Mouse (Mus musculus): ENCODE results near the gene Pp2d1. TPM values are rescaled to one million over a fixed set of nuclear protein-coding genes. Genes with fewer than 3 reads are reported as not detected.
A peak's percentile ranks its signal among the peaks of the same experiment; 100 is the strongest.

The Pp2d1 gene
- polyA plus RNA-seq, 1 experiment from 2014 or later = 0.42 TPM

DNA sequence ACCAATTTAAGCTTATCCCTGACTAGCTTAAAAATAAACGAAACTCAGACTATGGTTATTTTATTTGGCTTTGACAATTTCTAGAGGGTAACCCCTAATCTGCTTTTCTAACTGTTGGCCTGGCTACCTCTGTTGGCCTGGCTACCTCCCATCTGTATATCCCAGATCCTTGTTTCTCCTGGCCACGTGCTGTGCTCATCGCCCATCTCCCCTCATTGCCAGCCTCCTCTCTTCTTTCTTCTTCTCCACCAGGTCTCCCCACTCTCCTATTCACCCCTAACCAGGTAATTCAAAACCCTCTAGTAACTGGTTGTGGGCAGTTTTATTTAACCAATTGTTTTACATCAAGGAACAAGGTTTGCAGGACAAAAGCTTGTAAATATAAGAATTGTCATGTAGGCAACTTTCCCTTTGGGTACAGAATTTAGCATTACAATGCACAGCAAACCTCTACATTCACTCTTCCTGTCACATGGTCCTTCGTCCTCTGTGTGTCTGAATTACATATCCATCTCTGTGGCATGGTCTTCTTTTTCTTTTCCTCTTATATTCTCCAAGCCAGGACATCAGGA is 22.3 kb upstream of the Pp2d1 start:
- no peaks in the 10 kb centered on the region for H3K36me3 ChIP-seq
- H3K9ac ChIP-seq (replicated peaks) = no peak overlapping the region
- no peak for ATAC-seq
- 75% methylated on average over 4 of the region's 4 CpGs for WGBS
- peaks cover 6% of the 10 kb centered on the region for H3K4me1 ChIP-seq (replicated peaks)
- H3K4me3 ChIP-seq (replicated peaks) = no peak overlapping the region
- no peaks in the 10 kb centered on the region for H3K27me3 ChIP-seq
- H3K9me3 ChIP-seq = no peaks in the 10 kb centered on the region
- no peak overlapping the region for H3K27ac ChIP-seq
- H3K4me2 ChIP-seq (replicated peaks) = no peak overlapping the region

DNA sequence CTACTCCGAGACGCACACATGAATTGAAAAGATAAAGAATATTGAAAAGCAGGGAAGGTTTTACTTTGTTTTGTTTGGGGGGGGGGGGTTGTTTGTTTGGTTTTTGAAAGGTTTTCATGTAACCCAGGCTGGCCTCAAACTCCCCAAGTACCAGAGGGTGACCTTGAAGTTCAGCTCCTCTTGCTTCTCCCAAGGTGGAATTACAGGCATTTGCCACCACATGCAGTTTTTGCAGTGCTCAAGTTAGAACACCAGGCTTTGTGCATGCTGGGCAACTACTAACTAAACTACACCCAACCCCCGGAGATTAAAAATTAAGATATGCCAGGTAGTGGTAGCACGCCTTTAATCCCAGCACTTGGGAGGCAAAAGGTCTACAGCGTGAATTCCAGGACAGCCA is 20.4 kb upstream of the Pp2d1 start:
- Histone ChIP-seq H3K4me2 (replicated peaks) (no peak overlapping the region), H3K9me3 (no peaks in the 10 kb centered on the region), H3K9ac (replicated peaks) (no peak overlapping the region), H3K36me3 (no peaks in the 10 kb centered on the region), H3K4me3 (replicated peaks) (no peak overlapping the region), H3K4me1 (replicated peaks) (no peaks in the 10 kb centered on the region), H3K27me3 (no peaks in the 10 kb centered on the region), H3K27ac (no peak overlapping the region)
- ATAC-seq = no peak
- WGBS = 94% methylated on average over 5 of the region's 5 CpGs

DNA sequence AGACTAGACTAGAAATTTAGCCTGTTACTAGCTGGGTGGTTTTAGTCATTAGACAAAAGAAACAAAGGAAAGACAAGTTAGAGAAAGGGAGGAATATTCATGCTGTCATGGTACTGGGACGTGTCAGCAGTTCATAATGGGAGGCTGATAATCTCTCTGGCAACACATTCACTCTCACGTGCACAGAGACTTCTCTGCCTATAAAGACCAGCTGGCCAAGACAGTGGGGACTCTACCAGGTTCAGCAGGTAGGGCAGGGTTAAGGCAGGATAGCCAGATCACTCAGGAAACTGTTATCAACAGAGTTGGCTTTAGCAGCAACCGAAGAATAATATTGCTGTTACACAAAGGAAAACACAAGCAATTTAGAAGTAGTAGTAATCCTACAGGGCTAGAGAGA is 18.2 kb upstream of the Pp2d1 start:
- H3K36me3 ChIP-seq = no peaks in the 10 kb centered on the region
- H3K27me3 ChIP-seq = no peaks in the 10 kb centered on the region
- no peak overlapping the region for H3K4me2 ChIP-seq (replicated peaks)
- no peak overlapping the region for H3K27ac ChIP-seq
- H3K9ac ChIP-seq (replicated peaks) = no peak overlapping the region
- WGBS = 50% methylated on average over 3 of the region's 3 CpGs
- no peaks in the 10 kb centered on the region for H3K4me1 ChIP-seq (replicated peaks)
- H3K9me3 ChIP-seq = no peaks in the 10 kb centered on the region
- H3K4me3 ChIP-seq (replicated peaks) = no peak overlapping the region
- no peak for ATAC-seq

DNA sequence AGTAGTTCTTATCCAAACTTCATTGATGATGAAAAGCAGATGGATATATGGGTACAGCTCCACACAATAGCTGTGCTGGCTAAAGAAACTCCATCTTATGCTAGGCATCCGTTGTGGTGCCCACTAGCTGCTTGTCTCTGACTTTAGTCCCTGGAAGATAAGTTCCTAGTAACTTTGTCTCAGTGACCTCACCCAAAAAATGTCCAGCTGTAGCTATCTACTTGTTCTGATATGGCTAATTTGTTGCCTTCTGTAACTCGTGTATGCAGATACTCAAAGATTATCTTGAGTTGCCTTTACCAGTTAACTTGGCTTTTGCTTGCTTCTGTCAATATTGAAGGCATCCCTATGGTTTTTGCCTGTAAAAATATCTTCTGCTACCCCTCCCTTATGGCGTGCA is 15.6 kb upstream of the Pp2d1 start:
- Histone ChIP-seq H3K4me2 (replicated peaks) (no peak overlapping the region), H3K9me3 (no peaks in the 10 kb centered on the region), H3K36me3 (no peaks in the 10 kb centered on the region), H3K27ac (no peak overlapping the region), H3K9ac (replicated peaks) (no peak overlapping the region), H3K4me1 (replicated peaks) (peaks cover 6% of the 10 kb centered on the region; the same call in 1 of the 2 replicates), H3K4me3 (replicated peaks) (no peak overlapping the region), H3K27me3 (no peaks in the 10 kb centered on the region)
- ATAC-seq = no peak
- 87% methylated on average over 3 of the region's 3 CpGs for WGBS

DNA sequence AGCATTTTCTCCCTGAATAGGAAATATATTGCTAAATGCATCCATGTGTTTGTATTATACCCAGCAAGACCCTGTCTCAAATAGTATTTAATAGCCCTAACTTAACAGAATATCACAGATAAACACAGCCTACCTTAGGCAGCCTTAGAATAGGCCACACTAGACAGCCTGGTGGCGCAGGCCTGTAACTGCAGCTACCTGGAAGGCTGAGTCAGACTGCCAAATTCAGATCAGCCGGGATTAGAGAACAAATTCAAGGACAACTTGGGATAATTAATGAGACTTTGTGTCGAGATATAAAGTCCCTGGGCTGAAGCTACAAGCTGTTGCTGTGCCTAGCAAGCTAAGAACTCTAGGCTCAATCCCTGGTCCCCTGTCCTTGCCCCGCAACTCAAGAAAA is 14.8 kb upstream of the Pp2d1 start:
- Histone ChIP-seq H3K9ac (replicated peaks) (no peak overlapping the region), H3K27me3 (no peaks in the 10 kb centered on the region), H3K9me3 (no peaks in the 10 kb centered on the region), H3K27ac (no peak overlapping the region), H3K36me3 (no peaks in the 10 kb centered on the region), H3K4me2 (replicated peaks) (no peak overlapping the region), H3K4me1 (replicated peaks) (peaks cover 6% of the 10 kb centered on the region; the same call in 1 of the 2 replicates), H3K4me3 (replicated peaks) (no peak overlapping the region)
- 64% methylated on average over 4 of the region's 4 CpGs for WGBS
- no peak for ATAC-seq

DNA sequence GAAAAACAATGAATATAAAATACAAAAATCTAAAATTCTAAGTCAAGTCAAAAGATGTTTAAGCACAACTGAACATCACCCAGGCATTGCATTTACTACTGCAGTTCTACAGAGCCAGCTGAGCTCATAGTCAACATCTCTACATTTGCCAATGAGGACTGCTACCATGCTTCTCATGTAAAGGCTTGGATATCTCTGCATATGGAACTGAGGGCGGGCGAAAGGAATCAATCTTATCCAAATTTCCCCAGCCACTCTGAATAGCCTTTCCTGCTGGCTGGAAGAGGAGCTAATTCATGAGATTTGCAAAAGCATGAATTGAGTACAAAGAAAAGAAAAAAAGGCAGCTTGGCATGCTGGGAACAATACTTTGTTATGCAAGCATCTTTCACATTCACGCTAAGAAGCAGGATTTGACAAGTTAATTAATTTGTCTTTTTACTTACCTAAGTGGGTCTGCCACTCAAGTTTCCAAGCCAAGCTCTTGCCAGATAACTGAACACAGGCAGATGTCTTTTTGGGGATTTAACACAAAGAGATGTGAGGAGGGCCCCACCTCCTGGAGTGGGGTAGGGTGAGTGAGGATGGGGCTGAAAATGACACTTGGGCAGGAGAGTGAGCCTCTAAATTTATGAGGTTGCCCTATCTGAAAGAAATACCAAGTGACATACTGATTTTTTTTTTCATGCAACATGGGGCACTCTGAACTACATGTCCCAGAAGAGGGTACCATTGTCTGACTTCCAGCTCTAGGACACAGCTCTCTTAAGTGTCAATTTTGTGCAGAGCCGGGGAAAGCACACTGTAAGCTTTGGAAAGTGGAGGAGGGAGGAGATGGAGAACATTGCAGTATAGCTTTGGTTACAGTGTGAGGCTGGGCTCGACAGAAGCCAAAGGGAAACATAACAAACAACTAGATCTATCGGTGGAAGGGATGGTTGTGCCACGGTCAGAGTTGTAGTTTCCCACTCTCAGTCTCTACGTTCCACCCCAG is 12.4 kb upstream of the Pp2d1 start:
- Histone ChIP-seq H3K9ac (replicated peaks) (no peak overlapping the region), H3K36me3 (no peaks in the 10 kb centered on the region), H3K9me3 (no peaks in the 10 kb centered on the region), H3K27ac (no peak overlapping the region), H3K27me3 (no peaks in the 10 kb centered on the region), H3K4me3 (replicated peaks) (no peak overlapping the region), H3K4me1 (replicated peaks) (peaks cover 6% of the 10 kb centered on the region; the same call in 1 of the 2 replicates), H3K4me2 (replicated peaks) (no peak overlapping the region)
- WGBS = 34% methylated on average over 8 of the region's 8 CpGs
- ATAC-seq = peak; percentile 68; the same call in 1 of the 2 replicates

DNA sequence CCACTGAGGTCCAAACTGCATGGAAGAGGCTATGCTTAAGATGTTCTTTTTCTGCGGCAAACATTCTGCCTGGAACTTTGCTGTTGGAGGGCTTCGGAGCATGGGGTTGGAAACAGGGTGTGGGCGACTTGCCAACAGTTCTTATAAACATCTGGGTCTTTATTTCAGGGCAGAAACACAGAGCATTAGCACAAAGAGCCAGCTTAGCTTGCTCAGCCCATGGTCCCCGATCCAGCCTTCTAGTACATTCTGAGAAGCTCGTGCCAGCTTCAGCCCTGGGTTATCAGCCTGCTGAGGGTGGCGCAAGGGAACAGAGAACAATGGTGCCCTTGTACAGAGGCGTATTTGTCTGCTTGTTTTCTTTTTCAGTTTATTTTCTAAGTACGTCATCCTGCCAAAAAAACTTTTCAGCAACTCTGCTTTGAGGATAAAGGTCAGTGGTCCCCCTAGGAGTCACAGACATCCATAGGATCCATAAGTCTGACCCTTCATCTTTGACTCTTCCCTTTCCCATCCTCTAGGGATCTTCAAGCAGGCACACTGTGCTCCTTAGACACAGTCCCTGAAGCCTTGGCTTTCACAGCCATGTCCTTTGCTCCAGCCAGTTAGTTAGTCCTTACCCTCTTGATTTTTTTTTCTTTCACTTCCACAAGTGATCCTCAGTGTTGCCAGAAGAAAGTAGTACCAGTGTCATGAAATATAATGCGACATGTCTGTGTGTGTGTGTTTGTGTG is 4.5 kb upstream of the Pp2d1 start:
- Histone ChIP-seq H3K36me3 (no peaks in the 10 kb centered on the region), H3K4me2 (replicated peaks) (no peak overlapping the region), H3K27ac (no peak overlapping the region), H3K9me3 (no peaks in the 10 kb centered on the region), H3K4me3 (replicated peaks) (no peak overlapping the region), H3K27me3 (no peaks in the 10 kb centered on the region), H3K4me1 (replicated peaks) (no peaks in the 10 kb centered on the region), H3K9ac (replicated peaks) (no peak overlapping the region)
- ATAC-seq = no peak
- WGBS = 72% methylated on average over 9 of the region's 9 CpGs

DNA sequence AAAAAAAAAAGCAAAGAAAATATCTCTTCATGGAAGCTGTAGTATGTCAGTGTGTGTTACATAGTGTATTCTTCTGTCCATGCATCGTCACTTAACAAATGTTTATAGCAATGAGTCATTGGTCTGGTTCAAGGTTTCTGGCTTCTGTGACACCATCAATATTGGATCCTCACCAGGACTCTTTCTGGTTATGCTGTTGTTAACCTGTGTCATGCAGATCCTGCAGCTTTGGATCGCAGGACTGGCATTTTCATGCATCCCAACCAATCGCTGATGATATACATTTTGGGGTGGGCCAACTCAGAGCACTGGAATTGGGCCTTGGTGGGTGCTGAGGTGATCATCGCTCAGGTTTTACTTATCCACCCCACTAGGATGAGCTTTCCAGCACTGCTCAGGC is 3.3 kb upstream of the Pp2d1 start:
- no peak for ATAC-seq
- 98% methylated on average over 4 of the region's 4 CpGs for WGBS
- no peaks in the 10 kb centered on the region for H3K27me3 ChIP-seq
- H3K4me3 ChIP-seq (replicated peaks) = no peak overlapping the region
- no peak overlapping the region for H3K9ac ChIP-seq (replicated peaks)
- no peaks in the 10 kb centered on the region for H3K4me1 ChIP-seq (replicated peaks)
- H3K4me2 ChIP-seq (replicated peaks) = no peak overlapping the region
- H3K27ac ChIP-seq = no peak overlapping the region
- H3K36me3 ChIP-seq = no peaks in the 10 kb centered on the region
- no peaks in the 10 kb centered on the region for H3K9me3 ChIP-seq

DNA sequence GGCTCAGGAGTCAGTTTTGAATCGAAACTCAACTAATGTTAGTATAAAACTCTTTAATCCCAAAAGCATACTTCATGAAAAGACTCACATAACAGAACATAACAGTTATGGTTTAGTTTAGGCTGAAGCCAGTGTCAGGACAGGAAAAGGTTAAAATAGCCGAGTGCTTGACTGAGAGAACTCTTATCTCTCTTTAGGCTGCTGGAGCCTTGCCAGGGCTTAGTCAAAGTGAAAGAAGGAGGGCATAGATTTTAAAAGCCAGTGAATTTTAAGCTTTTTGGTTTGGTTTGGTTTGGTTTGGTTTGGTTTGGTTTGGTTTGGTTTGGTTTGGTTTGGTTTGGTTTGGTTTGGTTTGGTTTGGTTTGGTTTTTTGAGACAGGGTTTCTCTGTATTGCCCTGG is 6.8 kb downstream of the Pp2d1 start:
- Histone ChIP-seq H3K4me2 (replicated peaks) (no peak overlapping the region), H3K9ac (replicated peaks) (no peak overlapping the region), H3K27ac (no peak overlapping the region), H3K4me1 (replicated peaks) (no peaks in the 10 kb centered on the region), H3K9me3 (no peaks in the 10 kb centered on the region), H3K4me3 (replicated peaks) (no peak overlapping the region), H3K27me3 (no peaks in the 10 kb centered on the region), H3K36me3 (no peaks in the 10 kb centered on the region)
- ATAC-seq = no peak
- WGBS = 88% methylated on average over 2 of the region's 2 CpGs

DNA sequence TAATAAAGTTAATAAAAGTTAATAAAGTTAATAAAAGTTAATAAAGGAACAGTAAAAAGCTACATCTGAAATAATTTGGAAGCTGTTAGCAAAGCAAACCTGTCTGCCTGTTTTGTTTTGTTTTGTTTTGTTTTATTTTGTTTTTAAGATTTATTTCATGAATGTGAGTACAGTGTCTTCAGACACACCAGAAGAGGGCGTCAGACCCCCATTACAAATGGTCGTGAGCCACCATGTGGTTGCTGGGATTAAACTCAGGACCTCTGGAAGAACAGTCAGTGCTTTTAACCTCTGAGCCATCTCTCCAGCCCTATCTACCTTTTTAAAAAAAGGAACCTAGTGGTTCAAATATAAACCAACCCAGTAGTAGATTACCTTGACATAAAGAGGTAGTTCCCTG is 8.1 kb downstream of the Pp2d1 start:
- Histone ChIP-seq H3K4me3 (replicated peaks) (no peak overlapping the region), H3K4me2 (replicated peaks) (no peak overlapping the region), H3K9me3 (no peaks in the 10 kb centered on the region), H3K36me3 (no peaks in the 10 kb centered on the region), H3K27me3 (no peaks in the 10 kb centered on the region), H3K27ac (no peak overlapping the region), H3K9ac (replicated peaks) (no peak overlapping the region), H3K4me1 (replicated peaks) (no peaks in the 10 kb centered on the region)
- ATAC-seq = no peak
- WGBS = 59% methylated on average over 2 of the region's 2 CpGs

DNA sequence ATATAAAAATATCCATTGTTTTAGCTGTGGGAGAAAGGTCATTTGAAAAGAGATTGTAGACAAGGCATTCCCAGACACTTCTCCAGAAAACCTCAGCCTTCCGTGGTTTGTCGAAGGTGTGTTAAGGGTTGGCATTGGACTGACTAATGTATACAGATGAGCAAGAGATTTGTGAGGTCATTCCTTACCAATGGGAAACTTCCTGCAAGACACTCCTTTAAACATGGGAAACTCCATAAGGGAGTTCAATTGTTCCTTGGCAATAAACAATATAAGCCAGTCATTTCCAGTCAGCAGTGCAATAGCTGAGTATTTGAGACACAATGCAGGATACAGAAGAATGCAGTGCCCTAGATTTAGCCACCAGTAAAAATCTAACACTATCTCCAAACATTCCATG is 11.2 kb downstream of the Pp2d1 start:
- Histone ChIP-seq H3K4me2 (replicated peaks) (no peak overlapping the region), H3K36me3 (no peaks in the 10 kb centered on the region), H3K27me3 (no peaks in the 10 kb centered on the region), H3K27ac (no peak overlapping the region), H3K4me1 (replicated peaks) (no peaks in the 10 kb centered on the region), H3K4me3 (replicated peaks) (no peak overlapping the region), H3K9me3 (no peaks in the 10 kb centered on the region), H3K9ac (replicated peaks) (no peak overlapping the region)
- ATAC-seq = no peak
- 94% methylated on average over 2 of the region's 2 CpGs for WGBS

DNA sequence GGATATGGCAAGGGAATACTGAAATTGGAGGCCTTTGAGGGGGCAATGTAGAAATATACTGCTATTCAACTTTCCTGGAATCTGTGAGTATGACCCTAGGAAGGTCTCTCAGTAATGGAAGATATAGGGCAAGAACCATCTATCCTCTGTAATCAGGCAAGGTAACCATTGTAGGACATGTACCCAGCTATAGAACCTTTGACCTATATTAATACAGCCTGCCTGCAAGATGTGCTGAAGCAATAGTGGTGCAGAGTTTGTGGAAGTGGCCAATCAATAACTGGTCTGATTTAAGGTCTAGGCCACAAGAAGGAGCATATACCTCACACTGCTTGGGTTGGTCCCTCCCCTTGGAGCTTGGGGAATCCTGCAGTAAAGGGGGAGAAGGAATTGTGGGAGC is 18.7 kb downstream of the Pp2d1 start:
- Histone ChIP-seq H3K4me3 (replicated peaks) (no peak overlapping the region), H3K27me3 (no peaks in the 10 kb centered on the region), H3K36me3 (peaks cover 3% of the 10 kb centered on the region; the same call in 1 of the 2 replicates), H3K4me1 (replicated peaks) (no peaks in the 10 kb centered on the region), H3K4me2 (replicated peaks) (no peak overlapping the region), H3K9me3 (no peaks in the 10 kb centered on the region), H3K27ac (no peak overlapping the region), H3K9ac (replicated peaks) (no peak overlapping the region)
- no peak for ATAC-seq
